Mouse (Mus musculus): Measurements from ENCODE around the gene Ninj2. TPM values are rescaled to one million over a fixed set of nuclear protein-coding genes. Genes with fewer than 3 reads are reported as not detected.
A peak's percentile ranks its signal among the peaks of the same experiment; 100 is the strongest.
"Not testable (repeated sequence)": the region's sequence is repeated elsewhere in the genome, so short reads cannot be mapped to it uniquely, and the experiment has no call there.

Gene Ninj2
- not detected for total RNA-seq (2021)

DNA sequence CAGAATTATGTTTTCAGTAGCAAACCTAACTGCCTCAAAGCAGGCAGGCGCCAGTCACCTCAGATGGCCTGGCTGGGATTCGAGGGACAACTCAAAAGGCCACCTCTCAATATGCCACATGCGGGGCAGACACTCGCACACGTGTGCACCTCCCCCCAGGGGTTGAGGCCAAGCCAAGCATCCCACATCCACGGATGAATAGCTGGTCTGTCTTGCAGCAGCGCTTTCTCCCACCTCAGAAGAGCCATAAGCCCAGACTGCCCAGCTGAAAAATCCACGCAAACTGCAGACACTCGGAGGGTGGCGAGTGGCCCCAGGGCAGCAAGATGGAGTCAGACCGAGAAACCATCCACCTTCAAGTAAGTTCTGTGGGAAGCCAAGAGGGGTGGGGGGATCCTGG, at the start of gene Ninj2:
Gene Ninj2 (plus strand): TSS at position 251 of the 400 bp plus-strand sequence.
- no peak for DNase-seq

DNA sequence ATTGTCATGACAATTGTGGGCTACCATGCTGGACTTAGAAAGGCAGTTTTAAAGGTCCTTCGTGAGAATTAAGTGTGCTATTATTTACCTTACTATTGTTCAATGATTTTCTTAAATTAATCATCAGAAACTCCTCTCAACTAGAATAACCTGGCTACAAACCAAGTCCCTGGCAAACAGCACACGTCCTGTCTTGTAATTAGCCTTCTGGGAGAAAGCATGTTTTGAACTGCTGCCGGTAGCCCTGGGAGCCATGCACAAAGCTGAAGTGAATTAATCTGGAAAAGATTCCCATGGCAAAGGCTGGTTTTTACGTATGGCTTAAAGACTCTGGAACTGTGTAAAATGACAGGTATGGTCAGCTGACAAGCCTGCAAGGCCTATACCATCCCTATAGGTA, 47.7 kb upstream of the Ninj2 start:
- DNase-seq, result no peak

DNA sequence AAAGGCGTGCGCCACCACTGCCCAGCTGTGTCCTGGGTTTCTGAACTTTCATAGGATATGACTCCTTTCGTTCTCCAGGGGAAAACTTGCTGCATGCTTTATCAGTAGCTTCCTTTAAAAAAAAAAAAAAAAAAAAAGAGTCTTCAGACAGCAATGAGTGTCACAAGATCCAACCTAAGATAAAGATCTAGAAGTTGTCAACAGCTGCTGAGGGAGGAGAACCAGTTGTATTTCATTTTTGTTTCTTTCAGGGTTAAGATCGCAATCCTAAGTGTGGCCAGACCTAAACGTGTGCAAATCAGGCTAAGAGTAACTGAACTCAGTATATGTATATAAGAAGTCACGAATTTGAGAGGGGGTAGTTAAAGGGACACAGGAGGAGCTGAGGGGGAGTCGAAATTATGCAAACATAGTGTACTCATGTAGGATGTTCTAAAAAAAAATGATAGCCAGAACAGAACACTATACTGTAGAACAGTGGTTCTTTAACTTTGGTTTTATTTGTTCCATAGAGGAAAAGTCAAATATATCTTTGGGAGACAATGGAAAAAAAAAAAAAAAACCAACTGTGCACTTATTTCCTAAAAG, 45.4 kb upstream of the Ninj2 start:
- DNase-seq, result no peak

DNA sequence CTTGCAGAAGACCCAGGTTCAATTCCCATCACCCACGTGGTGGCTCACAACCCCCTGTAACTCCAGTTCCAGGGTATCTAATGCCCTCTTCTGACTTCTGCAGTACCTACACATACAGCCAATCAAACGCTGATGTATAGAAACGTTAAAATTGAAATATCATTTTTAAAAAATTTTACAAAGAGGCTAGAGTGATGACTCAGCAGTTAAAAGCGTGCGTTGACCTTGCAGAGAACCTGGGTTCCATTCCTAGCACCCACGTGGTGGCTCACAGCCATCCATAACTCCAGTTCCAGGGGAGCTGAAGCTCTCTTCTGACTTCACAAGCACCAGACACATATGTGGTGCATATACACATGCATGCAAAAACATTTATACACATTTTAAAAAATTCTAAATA, 38.7 kb upstream of the Ninj2 start:
- DNase-seq, result no peak

DNA sequence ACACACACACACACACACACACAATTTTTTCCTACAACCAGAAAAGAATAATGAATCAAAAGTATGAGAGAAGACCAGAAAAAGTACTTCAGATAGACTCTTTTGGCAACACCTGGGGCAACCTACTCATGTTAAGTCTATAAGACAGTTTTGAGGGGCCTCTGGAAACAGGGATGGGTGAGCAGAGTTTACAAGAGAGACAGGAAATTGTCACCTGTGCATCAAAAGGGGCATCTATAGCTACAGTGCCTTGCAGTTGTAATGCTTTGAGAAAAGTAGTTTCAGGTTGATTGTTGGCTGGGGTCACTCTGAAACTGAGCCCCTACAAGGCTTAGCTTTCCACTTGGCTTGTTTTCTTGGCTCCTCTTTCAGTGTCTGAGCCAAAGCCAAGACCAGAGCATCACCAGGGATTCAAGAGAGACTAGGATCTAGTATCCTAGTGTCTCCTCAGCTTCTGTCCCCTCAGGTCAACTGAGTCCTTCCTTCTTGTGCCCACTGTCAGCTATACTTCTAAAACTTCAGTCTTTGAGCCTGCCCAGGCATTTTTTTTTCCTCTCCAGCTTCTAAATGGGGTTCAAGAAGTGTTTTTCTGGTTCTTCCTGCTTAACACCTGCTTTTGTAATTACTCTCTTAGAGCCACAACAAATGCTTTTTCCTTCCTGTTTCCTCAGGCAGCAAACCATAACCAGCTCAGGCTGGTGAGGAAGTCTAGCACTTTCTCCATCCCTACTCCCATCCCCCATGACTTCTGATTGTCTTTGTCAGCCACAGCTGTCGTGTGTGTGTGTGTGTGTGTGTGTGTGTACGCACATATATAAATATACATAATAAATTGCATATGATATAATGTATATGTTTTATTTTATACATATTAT, 37.2 kb upstream of the Ninj2 start:
- DNase-seq, result no peak

DNA sequence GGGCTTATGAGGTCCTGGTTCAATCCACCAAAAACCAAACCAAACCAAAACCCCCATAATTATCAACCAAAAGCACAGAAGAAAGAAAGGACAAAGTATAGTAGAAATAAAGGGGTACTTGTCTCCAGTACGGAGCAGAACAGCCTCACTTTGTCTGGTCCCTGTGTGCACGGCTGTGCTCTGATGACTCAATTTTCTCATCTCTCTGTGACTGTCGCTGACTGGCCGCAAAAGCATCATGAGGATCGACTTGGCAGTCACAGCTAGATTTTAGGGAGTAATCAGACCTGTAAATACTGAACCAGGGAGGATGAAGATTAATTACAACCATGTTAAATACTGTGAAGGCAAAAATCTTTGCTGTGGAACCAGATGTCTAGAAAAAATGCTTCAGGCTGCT, 30.2 kb upstream of the Ninj2 start:
- no peak for DNase-seq

DNA sequence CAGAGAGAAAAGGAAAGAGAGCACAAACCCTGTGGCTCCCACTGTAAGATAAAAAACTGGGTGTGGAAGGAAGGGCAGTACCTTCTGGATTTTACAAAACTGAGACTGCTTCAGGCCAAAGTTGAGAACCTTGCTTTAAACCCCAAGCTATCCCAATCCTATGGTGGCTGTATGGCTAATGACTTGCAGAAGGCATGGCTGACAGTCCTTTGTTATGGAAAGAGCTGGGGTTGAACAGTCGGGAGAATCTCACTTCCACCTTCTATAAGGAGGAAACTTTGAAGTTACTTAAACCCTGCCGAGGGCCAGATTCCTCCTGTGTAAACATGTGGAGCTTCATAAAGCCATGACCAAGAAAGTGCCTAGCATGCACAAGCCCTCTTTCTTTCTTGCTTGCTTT, 28.5 kb upstream of the Ninj2 start:
- DNase-seq, result no peak

DNA sequence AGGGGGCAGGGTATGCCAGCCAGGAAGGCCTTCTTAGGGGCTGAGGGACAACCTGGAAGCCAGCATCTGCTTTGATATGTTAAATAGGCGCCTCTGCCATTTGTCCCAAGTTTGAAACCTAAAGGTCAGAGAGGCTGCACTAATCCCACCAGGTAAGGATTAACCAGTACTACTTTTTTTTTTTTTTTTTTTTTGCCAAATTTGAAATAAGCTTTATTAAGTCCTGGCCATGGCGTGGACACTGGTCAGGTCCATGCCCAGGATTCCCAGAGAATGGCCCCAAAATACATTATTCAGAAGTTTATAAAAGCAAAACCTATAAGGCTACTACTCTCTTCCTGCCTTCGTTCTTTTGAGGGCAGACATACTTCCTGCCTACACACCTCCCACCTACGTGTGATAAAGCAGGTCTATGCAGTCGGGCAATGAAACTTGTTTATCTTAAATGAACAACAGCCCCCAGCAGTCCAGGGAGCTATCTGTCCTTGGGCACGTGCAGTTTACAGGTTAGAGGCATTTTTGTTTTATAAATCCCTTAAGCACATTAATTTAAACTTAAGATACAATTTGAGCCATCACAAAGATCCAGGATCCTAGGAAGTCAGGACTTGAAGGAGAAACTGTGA, 27.5 kb upstream of the Ninj2 start:
- no peak for DNase-seq

DNA sequence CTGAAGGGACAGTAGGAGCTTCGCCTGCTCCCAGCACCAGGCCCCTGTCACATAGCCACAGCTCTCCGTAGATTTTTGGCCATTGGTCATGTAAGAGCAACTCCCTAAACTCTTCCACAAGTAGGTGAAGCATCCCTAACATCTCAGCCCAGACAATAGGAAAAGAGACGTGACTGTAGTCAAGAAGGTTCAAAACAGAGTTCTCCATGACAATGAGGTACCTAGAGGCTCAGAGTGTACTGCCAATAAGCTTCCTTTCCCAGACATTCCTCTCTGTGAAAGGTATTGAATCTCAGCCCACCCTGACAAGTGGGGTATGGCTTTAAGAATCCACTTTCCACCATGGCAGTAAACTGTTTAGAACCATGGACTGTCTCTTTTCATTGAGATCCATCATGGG, 23.6 kb upstream of the Ninj2 start:
- DNase-seq, result no peak

DNA sequence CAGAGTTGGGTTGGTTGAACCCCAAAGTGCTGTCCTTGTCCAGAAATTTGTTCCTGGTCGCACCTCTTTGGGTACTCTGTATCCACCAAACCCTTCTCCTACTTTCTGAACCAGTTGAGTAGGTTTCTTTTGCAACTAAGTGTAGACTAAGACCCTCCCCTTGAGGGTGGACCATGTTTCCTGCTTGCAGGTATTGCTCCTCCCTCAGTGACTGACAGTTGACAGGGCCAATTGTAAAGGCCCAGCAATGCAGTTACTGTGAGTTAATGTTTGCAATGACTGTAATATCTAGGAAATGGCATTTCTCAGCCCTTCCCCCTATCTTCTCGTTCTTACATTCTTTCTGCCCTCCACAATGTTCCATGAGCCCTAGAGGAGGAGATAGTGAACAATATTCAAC, 20.5 kb upstream of the Ninj2 start:
- DNase-seq, result no peak

DNA sequence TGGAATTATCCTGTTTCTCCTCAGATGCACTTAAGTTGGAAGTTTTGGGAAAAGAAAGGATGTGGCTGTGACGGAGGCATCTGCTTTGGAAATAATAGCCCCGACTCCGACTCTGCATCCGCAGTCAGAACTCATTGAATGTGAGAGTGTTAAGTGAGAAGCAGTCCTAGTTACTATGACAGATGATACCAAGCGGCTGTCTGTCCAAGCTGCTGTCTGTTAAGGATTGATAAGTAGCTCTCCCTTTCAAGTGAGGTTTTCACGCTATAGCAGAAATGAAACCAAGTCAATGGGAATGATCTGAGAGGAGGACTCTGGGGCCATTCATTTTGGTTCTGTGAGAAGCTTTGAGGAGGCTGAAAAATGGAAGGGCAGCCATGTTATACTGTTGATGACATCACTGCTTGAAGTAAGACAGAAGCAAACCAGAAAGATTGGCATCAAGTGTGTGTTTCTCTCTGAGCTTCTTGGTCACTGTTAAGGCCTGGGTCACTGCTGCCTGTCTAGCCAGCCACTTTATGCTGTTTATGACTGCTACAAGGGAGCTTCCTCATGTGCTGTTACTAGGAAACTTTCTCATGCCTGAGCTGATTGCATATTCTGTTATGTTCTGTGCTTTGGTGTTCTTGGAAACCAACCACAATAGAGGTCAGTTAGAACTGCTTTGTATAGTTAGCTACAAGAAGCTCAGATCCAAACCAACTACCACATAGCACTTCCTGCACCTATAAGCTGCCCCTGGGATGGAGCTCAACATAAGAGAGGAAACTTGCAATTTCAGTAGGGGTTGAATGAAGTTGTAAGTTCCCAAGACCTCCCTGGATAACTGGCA, 16.3 kb upstream of the Ninj2 start:
- DNase-seq, result no peak

DNA sequence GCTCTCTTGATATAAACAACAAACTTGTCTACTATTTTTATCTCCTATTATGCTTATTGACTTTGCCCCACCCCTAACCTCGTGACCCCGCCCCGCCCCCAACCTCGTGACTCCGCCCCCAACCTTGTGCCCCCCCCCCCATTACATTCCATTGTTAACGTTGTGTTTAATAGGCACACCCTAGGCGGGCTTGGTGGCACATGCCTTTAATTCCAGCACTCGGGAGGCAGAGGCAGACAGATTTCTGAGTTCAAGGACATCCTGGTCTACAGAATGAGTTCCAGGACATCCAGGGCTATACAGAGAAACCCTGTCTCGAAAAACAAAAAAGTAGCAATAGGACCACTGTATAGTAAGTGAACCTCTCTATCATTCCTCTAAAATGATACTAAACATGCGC, 13.6 kb upstream of the Ninj2 start:
- DNase-seq, result no peak

DNA sequence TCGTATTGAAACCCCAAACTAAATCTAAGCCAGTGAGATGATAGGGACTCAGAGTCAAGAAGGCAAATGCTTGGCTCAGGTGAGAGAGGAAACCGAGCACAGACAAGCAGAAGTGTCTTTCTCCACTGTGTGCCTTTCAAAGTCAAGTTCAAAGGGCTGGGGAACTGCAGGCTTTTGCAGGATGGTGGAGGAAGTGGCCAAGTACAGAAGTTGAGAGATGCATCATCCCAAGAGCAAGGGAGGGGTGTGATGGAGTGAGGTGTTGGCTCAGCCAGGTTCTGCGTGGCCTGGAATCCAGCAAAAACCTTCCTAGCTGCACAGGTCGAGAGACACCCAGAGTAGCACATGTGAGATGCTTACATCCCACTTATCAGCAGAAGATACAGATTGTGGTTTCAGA, 11.6 kb upstream of the Ninj2 start:
- DNase-seq, result no peak

DNA sequence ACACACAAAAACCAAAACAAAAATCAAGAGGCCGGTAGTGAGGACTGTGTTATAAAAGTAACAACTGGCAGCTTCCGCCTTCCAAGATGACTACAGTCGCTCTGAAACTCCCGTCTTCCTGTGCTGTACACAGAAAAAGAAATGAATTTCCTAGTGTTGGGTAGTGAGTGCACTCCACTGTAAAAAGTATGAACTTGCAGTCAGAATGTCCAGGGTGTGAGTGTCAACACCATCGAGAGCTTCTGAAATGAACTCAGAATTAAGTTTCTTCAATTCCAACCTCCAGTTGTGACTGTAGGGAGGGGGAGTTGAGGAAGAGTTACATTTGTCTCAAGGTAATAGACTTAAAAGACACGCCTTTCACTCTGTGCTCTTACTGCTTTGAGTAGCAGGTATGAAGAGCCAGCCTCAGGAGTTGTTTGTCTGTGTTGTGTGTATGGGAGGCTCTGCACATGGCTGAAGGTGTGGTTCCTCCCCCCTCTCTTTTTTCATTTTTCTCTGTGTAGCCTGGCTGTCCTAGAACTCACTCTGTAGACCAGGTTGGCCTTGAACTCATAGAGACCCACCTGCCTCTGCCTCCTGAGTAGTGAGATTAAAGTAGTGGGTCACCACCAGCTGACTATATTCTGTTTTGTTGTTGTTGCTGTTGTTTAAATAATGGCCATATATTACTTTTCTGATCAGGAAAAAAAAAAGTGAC, 10.7 kb upstream of the Ninj2 start:
- no peak for DNase-seq

DNA sequence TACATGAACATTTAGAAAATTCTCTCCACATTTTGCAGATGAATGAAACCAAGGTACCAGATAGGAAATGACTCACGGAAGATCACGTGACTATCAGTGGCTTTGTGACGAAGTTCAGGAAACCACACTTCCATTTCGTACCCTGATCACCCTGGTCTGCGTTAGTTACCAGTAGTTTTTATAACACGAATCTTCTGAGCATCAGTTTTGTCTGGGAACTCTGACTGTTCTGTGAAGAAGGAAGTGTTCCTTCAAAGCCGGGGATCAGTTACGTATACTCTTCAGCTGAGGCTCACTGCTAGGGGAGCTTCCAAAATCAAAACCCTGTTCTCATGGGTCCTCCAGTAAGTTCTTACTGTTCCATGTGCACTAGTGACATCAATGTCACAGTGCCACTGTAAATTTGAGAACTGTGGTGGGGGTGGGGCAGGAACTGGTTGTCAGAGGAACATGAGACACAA, 10.2 kb upstream of the Ninj2 start:
- no peak for DNase-seq

DNA sequence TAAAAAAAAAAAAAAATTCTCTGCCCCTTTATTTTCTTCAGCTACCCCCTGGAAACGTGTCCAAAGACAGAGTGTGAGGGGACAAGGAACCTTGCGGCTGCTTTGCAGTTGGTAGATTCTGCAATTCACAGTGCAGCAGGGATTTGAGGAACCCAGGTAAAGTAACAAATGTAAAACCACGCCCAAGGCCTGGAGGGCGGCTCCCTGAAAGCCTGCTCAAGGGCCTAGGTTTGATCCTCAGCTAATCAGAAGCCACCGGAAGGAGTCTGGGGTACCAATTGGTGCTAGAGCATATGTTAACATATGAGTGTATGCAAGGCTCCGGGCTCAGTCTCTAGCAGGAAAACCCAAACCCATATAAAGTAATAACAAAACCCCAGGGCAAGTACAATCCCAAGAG, 9.7 kb upstream of the Ninj2 start:
- DNase-seq, result no peak

DNA sequence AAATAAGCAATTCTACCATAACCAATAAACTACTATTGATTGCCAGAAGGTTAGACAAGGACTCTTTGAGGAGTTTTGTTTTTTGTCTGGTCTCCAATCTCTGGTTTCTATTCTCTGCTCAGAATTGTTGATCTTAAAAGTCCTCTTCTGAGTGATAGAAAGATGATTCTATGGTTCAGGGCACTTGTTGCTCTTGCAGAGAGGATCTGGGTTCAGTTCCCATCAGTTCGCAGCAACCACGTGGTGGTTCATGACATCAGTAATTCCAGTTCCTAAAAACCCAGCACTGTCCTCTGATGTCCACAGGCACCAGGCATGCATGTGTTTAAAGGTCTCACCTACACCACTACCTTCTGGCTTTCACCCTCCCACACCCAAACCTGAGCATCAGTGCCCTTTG, 8.2 kb upstream of the Ninj2 start:
- DNase-seq, result no peak

DNA sequence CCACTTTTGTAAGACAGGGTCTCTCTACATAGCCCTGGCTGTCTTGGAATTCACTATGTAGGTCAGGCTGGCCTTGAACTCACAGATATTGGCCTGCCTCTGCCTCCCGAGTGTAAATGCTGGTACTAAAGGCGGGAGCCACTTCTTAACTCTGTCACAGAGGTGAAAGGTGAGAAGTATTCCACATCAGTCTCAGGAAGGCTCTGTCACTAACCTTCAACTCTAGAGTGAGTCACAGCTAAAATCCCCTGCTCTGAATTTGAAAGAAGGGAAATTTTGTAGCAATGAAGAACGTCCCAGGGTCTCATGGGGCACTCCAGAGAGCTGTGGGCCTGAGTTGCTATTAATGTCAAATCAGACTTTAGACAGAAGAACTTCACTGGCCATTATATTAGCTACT, 7.3 kb upstream of the Ninj2 start:
- no peak for DNase-seq

DNA sequence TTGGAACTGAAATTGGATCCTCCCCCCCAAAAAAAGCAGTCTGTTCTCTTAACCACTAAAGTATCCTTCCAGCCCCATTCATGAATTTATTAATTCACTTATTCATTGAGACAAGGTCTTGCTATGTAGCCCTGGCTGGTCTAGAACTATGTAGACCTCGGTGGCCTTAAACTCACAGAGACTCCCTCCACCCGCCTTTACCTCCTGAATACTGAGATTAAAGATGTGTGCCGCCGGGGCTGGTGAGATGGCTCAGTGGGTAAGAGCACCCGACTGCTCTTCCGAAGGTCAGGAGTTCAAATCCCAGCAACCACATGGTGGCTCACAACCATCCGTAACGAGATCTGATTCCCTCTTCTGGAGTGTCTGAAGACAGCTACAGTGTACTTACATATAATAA, 6.1 kb upstream of the Ninj2 start:
- not testable (repeated sequence) for DNase-seq

DNA sequence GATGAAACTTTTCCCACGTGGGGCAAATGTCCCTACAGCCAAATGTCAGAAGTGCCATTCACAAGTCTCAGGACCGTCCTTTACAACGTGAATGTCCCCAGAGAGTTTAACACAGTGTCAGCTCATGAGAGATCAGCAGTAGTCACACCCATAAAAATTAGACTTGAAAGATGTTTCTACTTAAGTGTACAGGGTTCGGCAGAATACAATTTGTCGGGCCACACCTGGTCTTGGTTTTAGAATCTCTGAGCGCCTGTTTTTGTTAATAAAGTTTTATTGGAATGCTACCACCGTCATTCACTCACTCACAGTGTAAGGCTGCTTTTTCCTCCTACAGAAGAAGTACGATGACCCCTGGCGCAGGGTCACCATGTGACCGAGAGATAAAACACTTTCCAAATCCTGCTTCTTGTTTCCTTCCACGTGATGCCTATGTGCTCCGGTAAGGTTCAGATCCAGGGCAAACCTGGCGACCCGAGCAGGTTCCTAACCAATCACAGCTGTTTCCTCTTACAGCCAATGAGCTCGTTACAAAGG, 2.4 kb upstream of the Ninj2 start:
- DNase-seq, result peak; percentile 36

DNA sequence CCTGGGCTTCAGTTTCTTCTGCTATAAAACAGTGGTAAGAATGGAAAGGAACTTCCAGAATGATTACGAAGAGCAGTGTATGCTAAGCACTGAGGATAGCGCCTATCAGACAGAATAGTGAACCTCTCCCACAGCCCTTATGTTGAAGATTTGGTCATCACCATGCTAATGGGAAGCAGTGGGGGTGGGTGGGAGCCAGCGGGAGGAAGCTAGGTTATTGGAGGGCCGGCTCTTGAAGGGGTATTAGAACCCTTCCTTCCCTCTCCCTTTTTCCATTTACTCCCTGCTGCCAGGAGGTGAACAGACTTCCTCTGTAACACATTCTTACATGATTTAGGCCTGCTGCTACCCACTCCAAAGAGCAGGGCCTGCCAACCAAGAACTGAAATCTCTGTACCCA, 1.2 kb upstream of the Ninj2 start:
- no peak for DNase-seq
